Mouse (Mus musculus): Measurements from ENCODE around the gene Sdk1. TPM values are rescaled to one million over a fixed set of nuclear protein-coding genes. Genes with fewer than 3 reads are reported as not detected.

The Sdk1 gene
- polyA plus RNA-seq, 1 experiment from 2014 or later = 1.2 TPM

- ATAC-seq (ENCODE audit: insufficient number of reproducible peaks, low FRiP score, low TSS enrichment, low read depth) (no peak), DNase-seq (ENCODE audit: low spot score) (no peak)
- H3K4me1 ChIP-seq (ENCODE audit: control insufficient read depth, insufficient read depth, low read length) = no peaks in the 10 kb centered on the region
- H3K9ac ChIP-seq (ENCODE audit: low read length) = no peak overlapping the region
- no peak overlapping the region for H3K27ac ChIP-seq (replicated peaks; ENCODE audit: low read depth, low read length)
- H3K4me3 ChIP-seq (ENCODE audit: low read depth, low read length) = no peak overlapping the region
- 87% methylated on average over 3 of the region's 3 CpGs for WGBS
- no peaks in the 10 kb centered on the region for H3K9me3 ChIP-seq (ENCODE audit: control insufficient read depth, low read length)
- no peaks in the 10 kb centered on the region for H3K36me3 ChIP-seq (ENCODE audit: control insufficient read depth, insufficient read depth, low read length)
- no peaks in the 10 kb centered on the region for H3K27me3 ChIP-seq (ENCODE audit: control insufficient read depth, insufficient read depth, low read length)
- no peak overlapping the region for H3K4me2 ChIP-seq (ENCODE audit: low read depth, severe bottlenecking)
Measured at GRCm38 (mm10) chr5:141910444-141910843, 669.2 kb downstream of the Sdk1 start.

DNA sequence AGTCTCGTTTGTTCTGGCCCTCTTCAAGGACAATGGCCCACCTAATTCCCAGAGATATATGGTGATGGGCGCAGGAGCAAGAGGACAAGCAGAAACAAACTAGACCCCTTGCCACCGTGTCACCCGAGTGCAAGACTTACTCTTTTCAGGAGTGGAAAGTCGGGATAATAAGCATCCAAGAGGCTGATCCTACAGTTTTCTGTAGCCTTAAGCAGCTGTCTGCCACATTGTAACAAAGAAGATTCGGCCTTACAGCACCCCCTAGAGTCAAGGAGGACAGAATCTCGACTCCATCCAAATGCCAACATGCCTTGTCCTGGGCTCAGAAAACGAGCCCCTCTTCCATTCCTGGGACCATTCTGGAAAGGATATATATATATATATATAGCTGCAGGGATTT is 669.6 kb downstream of the Sdk1 start:
- no peak for ATAC-seq (ENCODE audit: insufficient number of reproducible peaks, low FRiP score, low TSS enrichment, low read depth)
- no peak overlapping the region for H3K4me2 ChIP-seq (ENCODE audit: low read depth, severe bottlenecking)
- no peaks in the 10 kb centered on the region for H3K4me1 ChIP-seq (ENCODE audit: control insufficient read depth, insufficient read depth, low read length)
- WGBS = 66% methylated on average over 8 of the region's 8 CpGs
- no peak overlapping the region for H3K9ac ChIP-seq (ENCODE audit: low read length)
- H3K4me3 ChIP-seq (ENCODE audit: low read depth, low read length) = no peak overlapping the region
- H3K27me3 ChIP-seq (ENCODE audit: control insufficient read depth, insufficient read depth, low read length) = no peaks in the 10 kb centered on the region
- no peak overlapping the region for H3K27ac ChIP-seq (replicated peaks; ENCODE audit: low read depth, low read length)
- no peak for DNase-seq (ENCODE audit: low spot score)
- no peaks in the 10 kb centered on the region for H3K36me3 ChIP-seq (ENCODE audit: control insufficient read depth, insufficient read depth, low read length)
- no peaks in the 10 kb centered on the region for H3K9me3 ChIP-seq (ENCODE audit: control insufficient read depth, low read length)

DNA sequence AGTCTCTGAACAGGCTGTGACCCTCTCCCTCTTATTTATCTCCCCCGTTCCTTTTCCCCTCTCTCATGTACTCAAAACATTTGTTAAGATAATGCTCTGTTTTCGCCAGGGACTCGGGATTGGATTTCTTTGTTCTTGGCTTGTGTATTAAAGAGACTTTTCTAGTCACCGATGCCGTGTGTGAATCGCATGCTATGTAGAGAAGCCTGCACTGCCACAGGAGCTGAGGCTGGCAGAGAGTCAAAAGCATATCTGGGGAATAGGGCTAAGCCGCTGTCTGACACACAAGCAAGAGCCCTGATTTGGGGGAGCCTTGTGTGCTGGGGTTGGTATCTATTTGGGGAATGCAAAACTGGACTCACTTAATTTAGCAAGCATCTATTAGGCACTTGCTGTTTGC is 671.6 kb downstream of the Sdk1 start:
- H3K4me3 ChIP-seq (ENCODE audit: low read depth, low read length) = no peak overlapping the region
- no peak overlapping the region for H3K27ac ChIP-seq (replicated peaks; ENCODE audit: low read depth, low read length)
- no peaks in the 10 kb centered on the region for H3K27me3 ChIP-seq (ENCODE audit: control insufficient read depth, insufficient read depth, low read length)
- no peak overlapping the region for H3K9ac ChIP-seq (ENCODE audit: low read length)
- no peaks in the 10 kb centered on the region for H3K36me3 ChIP-seq (ENCODE audit: control insufficient read depth, insufficient read depth, low read length)
- H3K4me2 ChIP-seq (ENCODE audit: low read depth, severe bottlenecking) = no peak overlapping the region
- no peaks in the 10 kb centered on the region for H3K9me3 ChIP-seq (ENCODE audit: control insufficient read depth, low read length)
- ATAC-seq (ENCODE audit: insufficient number of reproducible peaks, low FRiP score, low TSS enrichment, low read depth) (no peak), DNase-seq (ENCODE audit: low spot score) (no peak)
- no peaks in the 10 kb centered on the region for H3K4me1 ChIP-seq (ENCODE audit: control insufficient read depth, insufficient read depth, low read length)
- WGBS = 85% methylated on average over 7 of the region's 7 CpGs

DNA sequence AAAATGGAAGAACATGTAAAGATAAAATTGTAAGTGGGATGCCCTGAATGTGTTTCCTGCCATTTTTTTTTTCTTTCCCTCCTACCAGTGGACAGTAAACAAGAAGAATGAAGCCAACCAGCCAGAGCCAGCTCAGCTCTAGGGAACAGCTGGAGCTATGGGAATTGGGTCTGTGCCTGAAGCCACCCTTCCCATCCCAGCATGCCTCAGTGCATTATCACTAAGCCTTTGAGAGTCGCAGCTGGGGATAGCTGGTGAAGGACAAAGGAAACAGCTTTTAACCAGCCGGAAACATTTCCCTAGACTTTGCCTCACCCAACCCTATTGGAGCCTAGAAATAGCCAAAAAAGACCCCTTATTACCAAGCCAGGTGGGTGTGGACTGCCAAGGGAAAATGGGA is 675.7 kb downstream of the Sdk1 start:
- no peak overlapping the region for H3K4me3 ChIP-seq (ENCODE audit: low read depth, low read length)
- ATAC-seq (ENCODE audit: insufficient number of reproducible peaks, low FRiP score, low TSS enrichment, low read depth) (no peak), DNase-seq (ENCODE audit: low spot score) (no peak)
- no peak overlapping the region for H3K4me2 ChIP-seq (ENCODE audit: low read depth, severe bottlenecking)
- WGBS = 81% methylated on average over 2 of the region's 2 CpGs
- no peak overlapping the region for H3K9ac ChIP-seq (ENCODE audit: low read length)
- no peaks in the 10 kb centered on the region for H3K4me1 ChIP-seq (ENCODE audit: control insufficient read depth, insufficient read depth, low read length)
- H3K9me3 ChIP-seq (ENCODE audit: control insufficient read depth, low read length) = no peaks in the 10 kb centered on the region
- H3K27me3 ChIP-seq (ENCODE audit: control insufficient read depth, insufficient read depth, low read length) = no peaks in the 10 kb centered on the region
- H3K36me3 ChIP-seq (ENCODE audit: control insufficient read depth, insufficient read depth, low read length) = no peaks in the 10 kb centered on the region
- H3K27ac ChIP-seq (replicated peaks; ENCODE audit: low read depth, low read length) = no peak overlapping the region

DNA sequence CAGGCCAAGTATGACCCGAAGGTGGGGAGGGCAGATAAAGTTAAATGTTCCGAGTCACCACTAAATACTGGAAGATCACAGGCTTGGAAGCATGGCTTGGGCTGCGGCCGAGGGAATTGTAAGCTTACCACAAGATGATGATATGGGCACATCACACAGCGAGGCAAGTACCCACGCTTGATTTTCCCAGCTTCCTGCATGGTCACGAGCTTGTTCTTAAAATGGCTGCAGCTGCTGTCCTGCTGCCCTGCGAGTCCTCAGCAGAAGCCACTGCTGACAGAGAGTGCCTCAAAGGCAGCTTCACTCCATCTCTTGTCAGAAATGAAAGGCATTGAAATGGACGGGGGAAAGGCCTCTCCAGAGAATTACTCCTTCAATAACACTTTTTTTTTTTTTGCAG is 697.7 kb downstream of the Sdk1 start:
- no peak overlapping the region for H3K4me3 ChIP-seq (ENCODE audit: low read depth, low read length)
- no peaks in the 10 kb centered on the region for H3K4me1 ChIP-seq (ENCODE audit: control insufficient read depth, insufficient read depth, low read length)
- H3K27ac ChIP-seq (replicated peaks; ENCODE audit: low read depth, low read length) = no peak overlapping the region
- 83% methylated on average over 9 of the region's 9 CpGs for WGBS
- no peaks in the 10 kb centered on the region for H3K36me3 ChIP-seq (ENCODE audit: control insufficient read depth, insufficient read depth, low read length)
- H3K9ac ChIP-seq (ENCODE audit: low read length) = no peak overlapping the region
- no peaks in the 10 kb centered on the region for H3K9me3 ChIP-seq (ENCODE audit: control insufficient read depth, low read length)
- H3K4me2 ChIP-seq (ENCODE audit: low read depth, severe bottlenecking) = no peak overlapping the region
- H3K27me3 ChIP-seq (ENCODE audit: control insufficient read depth, insufficient read depth, low read length) = no peaks in the 10 kb centered on the region
- DNase-seq (ENCODE audit: low spot score) (no peak), ATAC-seq (ENCODE audit: insufficient number of reproducible peaks, low FRiP score, low TSS enrichment, low read depth) (no peak)

GRCm38 (mm10) chr5:141940636-141941035 is 699.3 kb downstream of the Sdk1 start:
- Histone ChIP-seq H3K27ac (replicated peaks; ENCODE audit: low read depth, low read length) (no peak overlapping the region), H3K36me3 (ENCODE audit: control insufficient read depth, insufficient read depth, low read length) (no peaks in the 10 kb centered on the region), H3K9me3 (ENCODE audit: control insufficient read depth, low read length) (no peaks in the 10 kb centered on the region), H3K27me3 (ENCODE audit: control insufficient read depth, insufficient read depth, low read length) (no peaks in the 10 kb centered on the region), H3K9ac (ENCODE audit: low read length) (no peak overlapping the region), H3K4me1 (ENCODE audit: control insufficient read depth, insufficient read depth, low read length) (no peaks in the 10 kb centered on the region), H3K4me3 (ENCODE audit: low read depth, low read length) (no peak overlapping the region), H3K4me2 (ENCODE audit: low read depth, severe bottlenecking) (no peak overlapping the region)
- DNase-seq (ENCODE audit: low spot score) = no peak
- ATAC-seq (ENCODE audit: insufficient number of reproducible peaks, low FRiP score, low TSS enrichment, low read depth) = no peak
- WGBS = 89% methylated on average over 8 of the region's 8 CpGs

DNA sequence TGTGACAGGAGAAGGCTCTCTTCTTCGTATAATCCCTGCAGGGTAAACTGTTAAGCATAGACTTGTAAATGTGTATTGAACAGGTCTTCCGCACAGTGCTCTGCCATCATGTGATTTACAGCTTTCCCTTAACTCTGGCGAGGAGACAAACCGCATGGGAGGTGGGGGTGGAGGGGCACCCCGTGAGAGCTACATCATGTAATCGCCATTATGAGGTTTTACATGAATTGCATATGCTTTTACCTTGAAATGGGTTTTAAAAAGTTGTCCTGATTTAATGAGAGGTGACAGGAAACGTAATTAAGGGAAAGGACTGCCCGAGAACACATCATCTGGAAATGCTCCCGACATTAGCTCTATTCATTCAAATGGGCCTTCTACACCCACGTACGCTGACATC is 709.5 kb downstream of the Sdk1 start:
- peaks cover 7% of the 10 kb centered on the region; the same call in 1 of the 2 replicates for H3K4me1 ChIP-seq (ENCODE audit: control insufficient read depth, insufficient read depth, low read length)
- ATAC-seq (ENCODE audit: insufficient number of reproducible peaks, low FRiP score, low TSS enrichment, low read depth) (no peak), DNase-seq (ENCODE audit: low spot score) (no peak)

DNA sequence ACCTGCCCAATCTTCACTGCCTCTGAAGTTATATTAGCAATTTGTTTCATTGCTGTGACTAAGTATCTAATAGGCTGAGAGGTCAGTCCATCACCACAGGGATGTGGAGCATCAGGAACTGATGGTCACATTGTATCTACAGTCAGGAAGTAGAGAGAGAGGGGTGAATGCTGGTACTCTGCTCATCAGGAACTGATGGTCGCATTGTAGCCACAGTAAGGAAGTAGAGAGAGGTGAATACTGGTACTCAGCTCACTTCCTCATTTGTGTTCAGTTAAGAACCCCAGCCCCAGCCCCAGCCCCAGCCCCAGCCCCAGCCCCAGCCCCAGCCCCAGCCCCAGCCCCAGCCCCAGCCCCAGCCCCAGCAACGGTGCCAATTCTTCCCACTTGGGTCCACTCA is 711.0 kb downstream of the Sdk1 start:
- no peak overlapping the region for H3K4me3 ChIP-seq (ENCODE audit: low read depth, low read length)
- no peak overlapping the region for H3K9ac ChIP-seq (ENCODE audit: low read length)
- WGBS = 89% methylated on average over 2 of the region's 2 CpGs
- no peak overlapping the region for H3K27ac ChIP-seq (replicated peaks; ENCODE audit: low read depth, low read length)
- DNase-seq (ENCODE audit: low spot score) = no peak
- H3K9me3 ChIP-seq (ENCODE audit: control insufficient read depth, low read length) = no peaks in the 10 kb centered on the region
- H3K36me3 ChIP-seq (ENCODE audit: control insufficient read depth, insufficient read depth, low read length) = no peaks in the 10 kb centered on the region
- ATAC-seq (ENCODE audit: insufficient number of reproducible peaks, low FRiP score, low TSS enrichment, low read depth) = no peak
- peaks cover 7% of the 10 kb centered on the region; the same call in 1 of the 2 replicates for H3K4me1 ChIP-seq (ENCODE audit: control insufficient read depth, insufficient read depth, low read length)
- H3K27me3 ChIP-seq (ENCODE audit: control insufficient read depth, insufficient read depth, low read length) = no peaks in the 10 kb centered on the region
- H3K4me2 ChIP-seq (ENCODE audit: low read depth, severe bottlenecking) = no peak overlapping the region

More for the DNA sequence above, 709.5 kb downstream of the Sdk1 start:
- Histone ChIP-seq H3K4me2 (ENCODE audit: low read depth, severe bottlenecking) (no peak overlapping the region), H3K27ac (replicated peaks; ENCODE audit: low read depth, low read length) (no peak overlapping the region), H3K9ac (ENCODE audit: low read length) (no peak overlapping the region), H3K9me3 (ENCODE audit: control insufficient read depth, low read length) (no peaks in the 10 kb centered on the region), H3K27me3 (ENCODE audit: control insufficient read depth, insufficient read depth, low read length) (no peaks in the 10 kb centered on the region), H3K36me3 (ENCODE audit: control insufficient read depth, insufficient read depth, low read length) (no peaks in the 10 kb centered on the region), H3K4me3 (ENCODE audit: low read depth, low read length) (no peak overlapping the region)
- 28% methylated on average over 11 of the region's 11 CpGs for WGBS

DNA sequence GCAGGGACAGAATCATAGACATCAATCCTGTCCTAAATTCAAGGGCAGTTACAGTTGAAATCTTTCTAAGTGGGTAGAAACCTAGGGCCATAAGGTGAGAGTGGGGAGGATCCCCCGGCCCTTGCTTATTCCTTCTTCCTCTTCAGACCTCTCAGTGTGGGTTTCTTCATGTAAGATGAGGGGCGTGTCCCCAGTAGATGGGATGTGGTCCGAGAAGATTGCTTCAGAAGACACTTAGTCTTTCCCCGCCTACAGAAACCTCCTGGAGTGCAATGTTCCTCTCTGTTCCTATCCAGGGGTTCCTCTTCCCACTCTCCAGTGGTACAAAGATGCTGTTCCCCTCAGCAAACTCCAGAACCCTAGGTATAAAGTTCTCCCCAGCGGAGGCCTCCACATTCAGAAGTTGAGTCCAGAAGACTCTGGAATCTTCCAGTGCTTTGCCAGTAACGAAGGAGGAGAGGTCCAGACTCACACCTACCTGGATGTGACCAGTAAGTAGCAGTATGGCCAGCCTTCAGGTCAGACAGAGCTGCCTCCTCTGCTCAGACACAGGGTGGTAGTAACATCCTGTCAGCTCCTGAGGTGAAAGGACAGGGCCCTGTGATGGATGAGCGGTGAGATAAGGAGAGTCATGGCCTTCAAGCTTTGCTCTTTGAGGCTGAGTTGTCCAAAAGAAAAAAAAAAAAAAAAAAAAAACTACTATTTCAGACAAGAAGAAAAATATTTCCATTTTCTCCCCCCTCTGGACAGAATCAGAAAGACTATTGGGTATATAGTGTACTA is 711.6 kb downstream of the Sdk1 start:
- no peak for DNase-seq (ENCODE audit: low spot score)
- Histone ChIP-seq H3K27ac (replicated peaks; ENCODE audit: low read depth, low read length) (no peak overlapping the region), H3K27me3 (ENCODE audit: control insufficient read depth, insufficient read depth, low read length) (no peaks in the 10 kb centered on the region), H3K4me2 (ENCODE audit: low read depth, severe bottlenecking) (no peak overlapping the region), H3K9ac (ENCODE audit: low read length) (no peak overlapping the region), H3K4me1 (ENCODE audit: control insufficient read depth, insufficient read depth, low read length) (peaks cover 7% of the 10 kb centered on the region; the same call in 1 of the 2 replicates), H3K36me3 (ENCODE audit: control insufficient read depth, insufficient read depth, low read length) (no peaks in the 10 kb centered on the region), H3K9me3 (ENCODE audit: control insufficient read depth, low read length) (no peaks in the 10 kb centered on the region), H3K4me3 (ENCODE audit: low read depth, low read length) (no peak overlapping the region)
- 86% methylated on average over 7 of the region's 7 CpGs for WGBS
- no peak for ATAC-seq (ENCODE audit: insufficient number of reproducible peaks, low FRiP score, low TSS enrichment, low read depth)

All from limb, embryonic 11.5 days (tissue).